In genomic region chr16:37807269-37807668, GRCm38 (mm10) we compare ENCODE assay signal across 18 mouse cellular contexts. TPM values are rescaled to one million over a fixed set of nuclear protein-coding genes. Genes with fewer than 3 reads are reported as not detected.
DNase-seq lines count a peak whose midpoint lies in the region; ATAC-seq lines count a peak whose summit lies in the region.
"Had no signal": no experiment of that assay in that cellular context is flagged by ENCODE, and none has a peak within 500 bp of the region (broad histone marks: within the 10 kb centered on the region; RNA-seq: fewer than 3 reads in every experiment).

No protein-coding gene starts in this region.

- intact Hi-C loops in heart, postnatal 25 days (cut with DNase I) = no loop called here

- ATAC-seq in heart, embryonic 11.5 days (replicated peaks; ENCODE audit: insufficient number of reproducible peaks, low FRiP score, low TSS enrichment) = no peak
- ATAC-seq in limb, embryonic 13.5 days (ENCODE audit: low FRiP score, low read depth) = no peak
- no peak; the same call in 1 of the 2 replicates for ATAC-seq in embryonic facial prominence, embryonic 12.5 days (ENCODE audit: insufficient number of reproducible peaks, insufficient read depth, low FRiP score, low TSS enrichment)
- ATAC-seq in stomach, embryonic 15.5 days (ENCODE audit: insufficient read depth, low FRiP score, low read depth) = no peak

- no peaks in the 10 kb centered on the region for H3K27me3 ChIP-seq in heart, embryonic 11.5 days (ENCODE audit: control insufficient read depth, insufficient read depth, low read length)
- no peaks in the 10 kb centered on the region for H3K27me3 ChIP-seq in limb, embryonic 13.5 days
- no peaks in the 10 kb centered on the region for H3K27me3 ChIP-seq in limb, embryonic 10.5 days (ENCODE audit: low read depth, poor library complexity, severe bottlenecking)
- H3K27me3 ChIP-seq in embryonic facial prominence, embryonic 12.5 days = no peaks in the 10 kb centered on the region
- H3K27me3 ChIP-seq in stomach, embryonic 15.5 days (replicated peaks) = no peaks in the 10 kb centered on the region
- H3K27me3 ChIP-seq in hindbrain, embryonic 10.5 days (ENCODE audit: insufficient read depth, poor library complexity, severe bottlenecking) = no peaks in the 10 kb centered on the region
- H3K27me3 ChIP-seq: neural tube, embryonic 15.5 days had no signal

- H3K4me1 ChIP-seq in heart, embryonic 11.5 days (ENCODE audit: control insufficient read depth, insufficient read depth, low read length) = peaks cover 23% of the 10 kb centered on the region
- peaks cover 56% of the 10 kb centered on the region for H3K4me1 ChIP-seq in limb, embryonic 13.5 days
- peaks cover 25% of the 10 kb centered on the region for H3K4me1 ChIP-seq in limb, embryonic 10.5 days
- peaks cover 52% of the 10 kb centered on the region for H3K4me1 ChIP-seq in embryonic facial prominence, embryonic 12.5 days
- H3K4me1 ChIP-seq in stomach, embryonic 15.5 days = peaks cover 26% of the 10 kb centered on the region; the same call in 1 of the 2 replicates
- peaks cover 32% of the 10 kb centered on the region for H3K4me1 ChIP-seq in hindbrain, embryonic 10.5 days (replicated peaks)

- peaks cover 31% of the 10 kb centered on the region for H3K36me3 ChIP-seq in heart, embryonic 11.5 days (ENCODE audit: control insufficient read depth, insufficient read depth, low read length)
- H3K36me3 ChIP-seq in limb, embryonic 13.5 days = peaks cover 74% of the 10 kb centered on the region
- peaks cover 82% of the 10 kb centered on the region for H3K36me3 ChIP-seq in limb, embryonic 10.5 days
- peaks cover 47% of the 10 kb centered on the region for H3K36me3 ChIP-seq in embryonic facial prominence, embryonic 12.5 days
- H3K36me3 ChIP-seq in stomach, embryonic 15.5 days = peaks cover 22% of the 10 kb centered on the region; the same call in 1 of the 2 replicates
- peaks cover 49% of the 10 kb centered on the region for H3K36me3 ChIP-seq in hindbrain, embryonic 10.5 days
- H3K36me3 ChIP-seq: neural tube, embryonic 15.5 days had no signal

- H3K4me2 ChIP-seq in heart, embryonic 11.5 days = no peak overlapping the region
- H3K4me2 ChIP-seq in limb, embryonic 13.5 days (replicated peaks) = no peak overlapping the region
- H3K4me2 ChIP-seq in embryonic facial prominence, embryonic 12.5 days (replicated peaks) = no peak overlapping the region
- H3K4me2 ChIP-seq in stomach, embryonic 15.5 days = no peak overlapping the region
- H3K4me2 ChIP-seq: neural tube, embryonic 15.5 days had no signal

- 0 out of 2 replicates have a peak, but pooled peaks cover 2% of the 10 kb centered on the region for H3K9me3 ChIP-seq in heart, embryonic 11.5 days (replicated peaks; ENCODE audit: control insufficient read depth, low read length)
- peaks cover 10% of the 10 kb centered on the region; the same call in 1 of the 2 replicates for H3K9me3 ChIP-seq in limb, embryonic 13.5 days
- H3K9me3 ChIP-seq in limb, embryonic 10.5 days (replicated peaks) = no peaks in the 10 kb centered on the region
- H3K9me3 ChIP-seq in embryonic facial prominence, embryonic 12.5 days = no peaks in the 10 kb centered on the region
- no peaks in the 10 kb centered on the region for H3K9me3 ChIP-seq in stomach, embryonic 15.5 days
- H3K9me3 ChIP-seq in hindbrain, embryonic 10.5 days = peaks cover 11% of the 10 kb centered on the region
- H3K9me3 ChIP-seq: G1E; neural tube, embryonic 15.5 days had no signal

- H3K27ac ChIP-seq in heart, embryonic 11.5 days (ENCODE audit: low read depth, low read length) = 0 out of 2 replicates have a peak overlapping the region, but pooled peaks have one; percentile 7
- H3K27ac ChIP-seq in limb, embryonic 13.5 days = peak overlapping the region; percentile 73
- H3K27ac ChIP-seq in limb, embryonic 10.5 days = no peak overlapping the region
- peak overlapping the region; percentile 74 for H3K27ac ChIP-seq in embryonic facial prominence, embryonic 12.5 days
- H3K27ac ChIP-seq in stomach, embryonic 15.5 days = peak overlapping the region; percentile 31; the same call in 1 of the 2 replicates
- no peak overlapping the region for H3K27ac ChIP-seq in hindbrain, embryonic 10.5 days
- H3K27ac ChIP-seq: liver, embryonic 14.5 days; midbrain, embryonic 10.5 days; neural tube, embryonic 15.5 days had no signal

- H3K4me3 ChIP-seq in heart, embryonic 11.5 days (ENCODE audit: low read depth, low read length) = no peak overlapping the region
- H3K4me3 ChIP-seq in limb, embryonic 13.5 days = no peak overlapping the region
- no peak overlapping the region for H3K4me3 ChIP-seq in limb, embryonic 10.5 days
- no peak overlapping the region for H3K4me3 ChIP-seq in embryonic facial prominence, embryonic 12.5 days
- H3K4me3 ChIP-seq in stomach, embryonic 15.5 days (replicated peaks) = no peak overlapping the region
- H3K4me3 ChIP-seq in hindbrain, embryonic 10.5 days = no peak overlapping the region
- H3K4me3 ChIP-seq: midbrain, embryonic 10.5 days; neural tube, embryonic 15.5 days had no signal

- DNase-seq in heart, postnatal 25 days (ENCODE audit: low spot score) = no peak
- no peak for DNase-seq in limb, embryonic 10.5 days (ENCODE audit: low spot score)
- no peak for DNase-seq in hindbrain, embryonic 10.5 days (ENCODE audit: low spot score)
- DNase-seq: cerebellum, adult 8-10 months; embryo, embryonic 11 days; kidney, postnatal 10 days; lung, postnatal 36 days had no signal

- WGBS in heart, embryonic 11.5 days (ENCODE audit: insufficient replicate concordance) = 76% methylated on average over 8 of the region's 8 CpGs
- WGBS in limb, embryonic 13.5 days = 67% methylated on average over 8 of the region's 8 CpGs
- 78% methylated on average over 8 of the region's 8 CpGs for WGBS in limb, embryonic 10.5 days
- 72% methylated on average over 6 of the region's 8 CpGs for WGBS in embryonic facial prominence, embryonic 12.5 days
- WGBS in stomach, embryonic 15.5 days = 78% methylated on average over 8 of the region's 8 CpGs
- 72% methylated on average over 8 of the region's 8 CpGs for WGBS in hindbrain, embryonic 10.5 days

- H3K9ac ChIP-seq in heart, embryonic 11.5 days (ENCODE audit: low read depth, low read length) = no peak overlapping the region
- no peak overlapping the region for H3K9ac ChIP-seq in limb, embryonic 13.5 days
- H3K9ac ChIP-seq in embryonic facial prominence, embryonic 12.5 days = 0 out of 2 replicates have a peak overlapping the region, but pooled peaks have one; percentile 4
- no peak overlapping the region for H3K9ac ChIP-seq in stomach, embryonic 15.5 days
- H3K9ac ChIP-seq: liver, embryonic 14.5 days; neural tube, embryonic 15.5 days had no signal

RNA-seq across cellular contexts. Expression of gene Fstl1, which starts 30.6 kb away (rescaled TPM):
- polyA plus RNA-seq in heart, embryonic 11.5 days (2014; fragmentation: Nextera tagmentation; extraction: Ambion mirVana) = 500 and 503 TPM in 2 replicates
- total RNA-seq in heart, postnatal 25 days (2021) = 100 to 1,000 TPM; 107 to 122 TPM
- polyA plus RNA-seq in limb, embryonic 13.5 days (2015; fragmentation: Nextera tagmentation; extraction: Ambion mirVana) = 714 and 731 TPM in 2 replicates
- polyA plus RNA-seq in limb, embryonic 10.5 days (2016; fragmentation: Nextera tagmentation; extraction: Ambion mirVana) = 160 and 215 TPM in 2 replicates
- 512 and 537 TPM in 2 replicates for polyA plus RNA-seq in embryonic facial prominence, embryonic 12.5 days (2016; fragmentation: Nextera tagmentation; extraction: Ambion mirVana)
- polyA plus RNA-seq in stomach, embryonic 15.5 days (2015; fragmentation: Nextera tagmentation; extraction: Ambion mirVana) = 327 and 347 TPM in 2 replicates
- 170 and 178 TPM in 2 replicates for polyA plus RNA-seq in hindbrain, embryonic 10.5 days (2016; fragmentation: Nextera tagmentation; extraction: Ambion mirVana)

RNA-seq across cellular contexts. Expression of gene Gm36028, which starts 53.7 kb away (rescaled TPM):
- 1.00 and 1.0 TPM in 2 replicates for polyA plus RNA-seq in heart, embryonic 11.5 days (2014; fragmentation: Nextera tagmentation; extraction: Ambion mirVana)
- total RNA-seq in heart, postnatal 25 days (2021) = under 1 TPM; 0.44 to 0.53 TPM
- 0.13 and 0.22 TPM in 2 replicates for polyA plus RNA-seq in limb, embryonic 13.5 days (2015; fragmentation: Nextera tagmentation; extraction: Ambion mirVana)
- polyA plus RNA-seq in limb, embryonic 10.5 days (2016; fragmentation: Nextera tagmentation; extraction: Ambion mirVana) = not detected in 2 replicates
- polyA plus RNA-seq in embryonic facial prominence, embryonic 12.5 days (2016; fragmentation: Nextera tagmentation; extraction: Ambion mirVana) = 0.24 and 0.28 TPM in 2 replicates
- polyA plus RNA-seq in stomach, embryonic 15.5 days (2015; fragmentation: Nextera tagmentation; extraction: Ambion mirVana) = 0.93 and 1.1 TPM in 2 replicates
- 0.24 and 0.58 TPM in 2 replicates for polyA plus RNA-seq in hindbrain, embryonic 10.5 days (2016; fragmentation: Nextera tagmentation; extraction: Ambion mirVana)
- total RNA-seq: layer of hippocampus, adult 8-10 months; left cerebral cortex, postnatal 14 days had no signal
- polyA plus RNA-seq: G1E; neural tube, embryonic 15.5 days; small intestine, adult 2 months had no signal

Comparison
In these comparisons a context has a peak if more than half of its experiments do, and no peak if none do; other contexts are left out.
1. H3K27ac ChIP-seq: peak in heart, embryonic 11.5 days (single experiment), limb, embryonic 13.5 days (single experiment), embryonic facial prominence, embryonic 12.5 days (single experiment) and stomach, embryonic 15.5 days (single experiment); none in limb, embryonic 10.5 days (single experiment) and hindbrain, embryonic 10.5 days (single experiment).